Mouse (Mus musculus) C2C12 (cell line): ENCODE results near the gene Ptp4a2.

Experiments used
- CTCF ChIP-seq: IDR thresholded peaks from one replicate; pipeline ENCODE4 v1.5.1; 2011; ENCODE audit not compliant: control insufficient read depth, insufficient read depth, insufficient read length
- MYOG ChIP-seq: IDR thresholded peaks from one replicate; pipeline ENCODE4 v1.6.1; 2011; ENCODE audit not compliant: control insufficient read depth, insufficient read length; ENCODE audit errors: extremely low read depth

DNA sequence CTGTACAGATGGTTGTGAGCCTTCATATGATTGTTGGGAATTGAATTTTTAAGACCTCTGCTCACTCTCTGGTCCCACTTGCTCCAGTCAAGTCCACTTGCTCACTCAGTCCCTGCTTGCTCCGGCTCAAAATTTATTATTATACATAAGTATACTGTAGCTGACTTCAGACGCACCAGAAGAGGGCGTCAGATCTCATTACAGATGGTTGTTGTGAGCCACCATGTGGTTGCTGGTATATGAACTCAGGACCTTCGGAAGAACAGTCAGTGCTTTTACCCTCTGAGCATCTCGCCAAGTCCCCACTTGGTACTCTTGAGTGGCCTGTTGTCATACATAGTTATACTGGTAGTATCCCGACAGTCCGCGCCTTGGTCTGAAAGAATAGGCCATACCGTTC, 35.8 kb downstream of the Ptp4a2 start:
- no peak for TF ChIP-seq CTCF
- no peak for TF ChIP-seq MYOG
